Mouse (Mus musculus): Measurements from ENCODE around the gene Clrn1. TPM values are rescaled to one million over a fixed set of nuclear protein-coding genes. Genes with fewer than 3 reads are reported as not detected.

Clrn1 gene
- 0.13 TPM in 1 of 2 replicates, not detected in the other for polyA plus RNA-seq (2014; fragmentation: Nextera tagmentation; extraction: Ambion mirVana)

- H3K4me3 ChIP-seq (ENCODE audit: low read depth, low read length), result no peak within 1 kb of the TSS
- H3K36me3 ChIP-seq (ENCODE audit: control insufficient read depth, insufficient read depth, low read length), result no peaks in the 10 kb centered on the region
- DNase-seq (ENCODE audit: low spot score), result no peak
- H3K27ac ChIP-seq (ENCODE audit: low read depth, low read length), result no peak within 1 kb of the TSS
- no peaks in the 10 kb centered on the region for H3K9me3 ChIP-seq (ENCODE audit: control insufficient read depth, low read length)
- no peak within 1 kb of the TSS for H3K9ac ChIP-seq (ENCODE audit: low read length)
- H3K4me2 ChIP-seq (ENCODE audit: low read depth, low read length, severe bottlenecking), result no peak within 1 kb of the TSS
- H3K4me1 ChIP-seq (replicated peaks; ENCODE audit: control insufficient read depth, insufficient read depth, low read length), result peaks cover 5% of the 10 kb centered on the region
- WGBS, result 74% methylated on average over 20 of the region's 20 CpGs
- no peak for ATAC-seq (replicated peaks; ENCODE audit: low FRiP score)
- H3K27me3 ChIP-seq (ENCODE audit: control insufficient read depth, insufficient read depth, low read length), result no peaks in the 10 kb centered on the region
Observed at GRCm38 (mm10) chr3:58884801-58885573, at the start of gene Clrn1. Gene Clrn1 (minus strand): TSS chr3:58885340.

- DNase-seq (ENCODE audit: low spot score), result no peak
- H3K27ac ChIP-seq (ENCODE audit: low read depth, low read length), result no peak overlapping the region
- H3K9ac ChIP-seq (ENCODE audit: low read length), result no peak overlapping the region
- no peaks in the 10 kb centered on the region for H3K9me3 ChIP-seq (ENCODE audit: control insufficient read depth, low read length)
- no peak for ATAC-seq (replicated peaks; ENCODE audit: low FRiP score)
- WGBS, result 70% methylated on average over 7 of the region's 7 CpGs
- H3K4me2 ChIP-seq (ENCODE audit: low read depth, low read length, severe bottlenecking), result no peak overlapping the region
- no peaks in the 10 kb centered on the region for H3K36me3 ChIP-seq (ENCODE audit: control insufficient read depth, insufficient read depth, low read length)
- no peak overlapping the region for H3K4me3 ChIP-seq (ENCODE audit: low read depth, low read length)
- H3K4me1 ChIP-seq (replicated peaks; ENCODE audit: control insufficient read depth, insufficient read depth, low read length), result no peaks in the 10 kb centered on the region
- H3K27me3 ChIP-seq (ENCODE audit: control insufficient read depth, insufficient read depth, low read length), result no peaks in the 10 kb centered on the region
Observed at GRCm38 (mm10) chr3:58924027-58924426, 38.9 kb upstream of the Clrn1 start.

DNA sequence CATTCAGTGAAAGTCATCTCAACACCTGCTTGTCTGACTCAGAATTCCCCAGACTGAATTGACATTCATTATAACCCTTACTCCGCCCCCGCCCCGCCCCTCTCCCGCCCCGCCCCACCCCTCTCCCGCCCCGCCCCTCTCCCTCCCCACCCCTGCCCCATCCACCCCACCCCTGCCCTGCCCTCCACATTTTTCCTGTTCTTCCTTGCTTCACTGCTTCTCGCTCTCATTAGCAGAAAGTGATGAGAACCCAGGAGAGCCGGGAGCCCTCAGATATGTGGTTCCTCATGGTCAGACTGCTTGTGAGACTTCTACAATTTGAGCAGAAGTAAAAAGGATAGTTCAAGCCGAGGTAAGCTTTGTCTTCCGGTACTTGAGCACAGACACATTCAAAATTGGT is 38.0 kb upstream of the Clrn1 start:
- no peak overlapping the region for H3K27ac ChIP-seq (ENCODE audit: low read depth, low read length)
- 67% methylated on average over 9 of the region's 11 CpGs for WGBS
- H3K9me3 ChIP-seq (ENCODE audit: control insufficient read depth, low read length), result no peaks in the 10 kb centered on the region
- no peak overlapping the region for H3K4me2 ChIP-seq (ENCODE audit: low read depth, low read length, severe bottlenecking)
- ATAC-seq (replicated peaks; ENCODE audit: low FRiP score) (no peak), DNase-seq (ENCODE audit: low spot score) (no peak)
- no peaks in the 10 kb centered on the region for H3K36me3 ChIP-seq (ENCODE audit: control insufficient read depth, insufficient read depth, low read length)
- no peak overlapping the region for H3K4me3 ChIP-seq (ENCODE audit: low read depth, low read length)
- no peak overlapping the region for H3K9ac ChIP-seq (ENCODE audit: low read length)
- no peaks in the 10 kb centered on the region for H3K27me3 ChIP-seq (ENCODE audit: control insufficient read depth, insufficient read depth, low read length)
- H3K4me1 ChIP-seq (replicated peaks; ENCODE audit: control insufficient read depth, insufficient read depth, low read length), result no peaks in the 10 kb centered on the region

DNA sequence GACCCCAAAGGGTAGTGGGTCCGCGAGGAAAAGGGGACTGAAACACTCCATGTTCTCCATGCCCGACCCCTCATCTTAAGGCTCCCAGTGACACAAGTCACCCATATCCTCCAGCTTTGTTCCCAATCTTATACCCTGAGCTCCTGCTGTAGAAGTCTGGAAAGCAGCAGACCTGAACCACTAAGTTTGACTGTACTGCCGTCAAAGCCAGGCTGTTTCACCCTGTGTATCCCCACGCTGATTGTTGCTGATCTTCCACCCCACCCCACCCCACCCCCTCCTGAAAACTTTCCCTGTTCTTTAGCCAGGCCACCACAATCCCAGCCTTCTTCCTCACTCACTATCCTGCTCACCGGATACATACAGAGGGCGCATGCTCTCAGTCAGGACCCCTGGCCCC is 37.5 kb upstream of the Clrn1 start:
- no peak overlapping the region for H3K4me2 ChIP-seq (ENCODE audit: low read depth, low read length, severe bottlenecking)
- ATAC-seq (replicated peaks; ENCODE audit: low FRiP score) (no peak), DNase-seq (ENCODE audit: low spot score) (no peak)
- H3K9ac ChIP-seq (ENCODE audit: low read length), result no peak overlapping the region
- 79% methylated on average over 7 of the region's 7 CpGs for WGBS
- H3K9me3 ChIP-seq (ENCODE audit: control insufficient read depth, low read length), result no peaks in the 10 kb centered on the region
- H3K4me3 ChIP-seq (ENCODE audit: low read depth, low read length), result no peak overlapping the region
- no peaks in the 10 kb centered on the region for H3K27me3 ChIP-seq (ENCODE audit: control insufficient read depth, insufficient read depth, low read length)
- H3K36me3 ChIP-seq (ENCODE audit: control insufficient read depth, insufficient read depth, low read length), result no peaks in the 10 kb centered on the region
- H3K27ac ChIP-seq (ENCODE audit: low read depth, low read length), result no peak overlapping the region
- H3K4me1 ChIP-seq (replicated peaks; ENCODE audit: control insufficient read depth, insufficient read depth, low read length), result no peaks in the 10 kb centered on the region

DNA sequence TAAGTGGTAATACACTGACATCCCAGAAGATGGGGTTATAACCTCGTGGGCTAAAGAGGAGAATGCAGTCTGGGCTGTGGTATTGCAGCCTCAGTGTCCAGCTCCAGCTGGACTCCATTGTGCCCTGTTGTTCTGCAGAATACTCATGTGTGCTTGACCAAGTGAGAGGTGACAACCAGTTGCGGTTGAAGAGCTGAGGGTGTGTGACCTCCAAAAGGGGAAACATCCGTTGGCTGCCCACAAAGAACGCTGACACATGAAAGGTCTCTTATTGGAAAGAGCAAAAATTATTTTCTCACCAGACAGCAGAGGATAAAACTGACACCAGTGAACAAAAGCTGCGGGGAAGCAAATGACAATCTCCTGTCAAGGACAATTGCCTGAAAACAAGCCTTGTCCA is 36.2 kb upstream of the Clrn1 start:
- DNase-seq (ENCODE audit: low spot score) (no peak), ATAC-seq (replicated peaks; ENCODE audit: low FRiP score) (no peak)
- Histone ChIP-seq H3K36me3 (ENCODE audit: control insufficient read depth, insufficient read depth, low read length) (no peaks in the 10 kb centered on the region), H3K27ac (ENCODE audit: low read depth, low read length) (no peak overlapping the region), H3K4me2 (ENCODE audit: low read depth, low read length, severe bottlenecking) (no peak overlapping the region), H3K4me3 (ENCODE audit: low read depth, low read length) (no peak overlapping the region), H3K9me3 (ENCODE audit: control insufficient read depth, low read length) (no peaks in the 10 kb centered on the region), H3K27me3 (ENCODE audit: control insufficient read depth, insufficient read depth, low read length) (no peaks in the 10 kb centered on the region), H3K9ac (ENCODE audit: low read length) (no peak overlapping the region), H3K4me1 (replicated peaks; ENCODE audit: control insufficient read depth, insufficient read depth, low read length) (no peaks in the 10 kb centered on the region)
- WGBS, result 72% methylated on average over 5 of the region's 5 CpGs

DNA sequence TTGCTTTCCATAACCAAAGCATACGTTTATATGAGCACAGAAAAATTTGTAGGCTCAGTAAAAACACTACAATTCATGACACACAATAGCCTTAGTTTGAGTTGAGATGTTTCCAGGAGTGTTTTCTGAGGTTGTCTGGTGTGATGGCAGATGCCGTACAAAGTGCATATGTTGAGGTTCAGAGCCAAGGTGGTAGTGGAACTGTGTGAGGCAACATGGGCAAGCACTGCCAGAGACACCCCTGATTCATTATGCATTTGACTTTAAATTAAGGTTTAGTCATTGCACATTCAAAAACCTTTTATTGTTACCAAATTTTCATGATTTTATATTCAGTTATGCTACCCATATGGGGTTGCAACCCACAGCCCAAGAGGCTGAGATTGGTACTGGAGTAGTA is 19.5 kb upstream of the Clrn1 start:
- WGBS, result 85% methylated on average over 2 of the region's 2 CpGs
- no peak overlapping the region for H3K27ac ChIP-seq (ENCODE audit: low read depth, low read length)
- H3K9ac ChIP-seq (ENCODE audit: low read length), result no peak overlapping the region
- H3K4me2 ChIP-seq (ENCODE audit: low read depth, low read length, severe bottlenecking), result no peak overlapping the region
- ATAC-seq (replicated peaks; ENCODE audit: low FRiP score), result no peak
- H3K4me1 ChIP-seq (replicated peaks; ENCODE audit: control insufficient read depth, insufficient read depth, low read length), result no peaks in the 10 kb centered on the region
- H3K9me3 ChIP-seq (ENCODE audit: control insufficient read depth, low read length), result no peaks in the 10 kb centered on the region
- H3K4me3 ChIP-seq (ENCODE audit: low read depth, low read length), result no peak overlapping the region
- H3K27me3 ChIP-seq (ENCODE audit: control insufficient read depth, insufficient read depth, low read length), result no peaks in the 10 kb centered on the region
- no peaks in the 10 kb centered on the region for H3K36me3 ChIP-seq (ENCODE audit: control insufficient read depth, insufficient read depth, low read length)
- no peak for DNase-seq (ENCODE audit: low spot score)

GRCm38 (mm10) chr3:58902051-58902758 is 17.1 kb upstream of the Clrn1 start:
- ATAC-seq (replicated peaks; ENCODE audit: low FRiP score) (no peak), DNase-seq (ENCODE audit: low spot score) (no peak)
- 90% methylated on average over 13 of the region's 13 CpGs for WGBS

DNA sequence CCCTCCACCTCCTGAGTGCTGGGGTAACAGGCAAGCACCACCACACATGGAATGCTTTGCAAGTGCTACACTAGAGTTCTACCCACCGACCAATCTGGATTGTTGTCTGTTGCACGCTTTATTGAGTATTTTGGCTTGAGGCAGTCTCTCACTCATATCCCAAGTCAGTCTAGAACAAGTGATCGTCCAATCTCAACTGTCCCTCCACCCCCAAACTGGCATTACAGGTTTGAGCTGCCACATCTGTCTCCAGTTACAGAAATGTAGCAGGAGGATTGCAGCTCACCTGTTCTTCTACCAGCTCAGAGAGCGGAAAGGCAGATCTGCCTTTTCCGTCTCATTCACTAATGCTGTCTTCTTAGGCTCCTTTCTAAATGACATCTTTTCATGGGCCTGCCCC is 10.0 kb upstream of the Clrn1 start:
- no peaks in the 10 kb centered on the region for H3K4me1 ChIP-seq (replicated peaks; ENCODE audit: control insufficient read depth, insufficient read depth, low read length)
- no peak overlapping the region for H3K9ac ChIP-seq (ENCODE audit: low read length)
- H3K4me2 ChIP-seq (ENCODE audit: low read depth, low read length, severe bottlenecking), result no peak overlapping the region
- WGBS, result 93% methylated on average over 5 of the region's 5 CpGs
- H3K27ac ChIP-seq (ENCODE audit: low read depth, low read length), result no peak overlapping the region
- H3K36me3 ChIP-seq (ENCODE audit: control insufficient read depth, insufficient read depth, low read length), result no peaks in the 10 kb centered on the region
- ATAC-seq (replicated peaks; ENCODE audit: low FRiP score) (no peak), DNase-seq (ENCODE audit: low spot score) (no peak)
- H3K9me3 ChIP-seq (ENCODE audit: control insufficient read depth, low read length), result no peaks in the 10 kb centered on the region
- no peaks in the 10 kb centered on the region for H3K27me3 ChIP-seq (ENCODE audit: control insufficient read depth, insufficient read depth, low read length)
- no peak overlapping the region for H3K4me3 ChIP-seq (ENCODE audit: low read depth, low read length)

More at GRCm38 (mm10) chr3:58902051-58902758, 17.1 kb upstream of the Clrn1 start:
- Histone ChIP-seq H3K27me3 (ENCODE audit: control insufficient read depth, insufficient read depth, low read length) (no peaks in the 10 kb centered on the region), H3K36me3 (ENCODE audit: control insufficient read depth, insufficient read depth, low read length) (no peaks in the 10 kb centered on the region), H3K9ac (ENCODE audit: low read length) (no peak overlapping the region), H3K4me2 (ENCODE audit: low read depth, low read length, severe bottlenecking) (no peak overlapping the region), H3K4me3 (ENCODE audit: low read depth, low read length) (no peak overlapping the region), H3K4me1 (replicated peaks; ENCODE audit: control insufficient read depth, insufficient read depth, low read length) (no peaks in the 10 kb centered on the region), H3K27ac (ENCODE audit: low read depth, low read length) (no peak overlapping the region), H3K9me3 (ENCODE audit: control insufficient read depth, low read length) (no peaks in the 10 kb centered on the region)

Measured in forebrain, embryonic 11.5 days (tissue).